Mouse (Mus musculus) mesoderm, embryonic 11.5 days (tissue): ENCODE measurements around the gene Zfp809.
"Not testable (repeated sequence)": the region's sequence is repeated elsewhere in the genome, so short reads cannot be mapped to it uniquely, and the experiment has no call there.

Source experiments
- DNase-seq: peaks from one replicate; pipeline ENCODE4 v3.0.0-alpha.2; 2012; ENCODE audit warnings: low read depth, low spot score

The Zfp809 gene

GRCm38 (mm10) chr9:22225581-22226388 lies at the start of gene Zfp809:
Gene Zfp809, plus strand, starts transcription at chr9:22225714.
- peak; percentile 98 for DNase-seq

GRCm38 (mm10) chr9:22188025-22188611 lies 37.4 kb upstream of the Zfp809 start, which contains the start of gene Zfp872:
Gene Zfp872, plus strand, starts transcription at chr9:22188090.
- DNase-seq = peak; percentile 63

GRCm38 (mm10) chr9:22196412-22196811 lies 29.1 kb upstream of the Zfp809 start:
- DNase-seq = no peak

GRCm38 (mm10) chr9:22213785-22214194 lies 11.7 kb upstream of the Zfp809 start:
- DNase-seq = no peak

GRCm38 (mm10) chr9:22214549-22214948 lies 11.0 kb upstream of the Zfp809 start:
- no peak for DNase-seq

GRCm38 (mm10) chr9:22216705-22217104 lies 8.8 kb upstream of the Zfp809 start:
- no peak for DNase-seq

GRCm38 (mm10) chr9:22217858-22218493 lies 7.5 kb upstream of the Zfp809 start:
- no peak for DNase-seq

GRCm38 (mm10) chr9:22224066-22224465 lies 1.4 kb upstream of the Zfp809 start:
- DNase-seq = no peak

GRCm38 (mm10) chr9:22224536-22225503 lies 694 bp upstream of the Zfp809 start:
- DNase-seq = peak; percentile 59

- not testable (repeated sequence) for DNase-seq
Measured at GRCm38 (mm10) chr9:22226389-22226673, 817 bp downstream of the Zfp809 start.

- no peak for DNase-seq
Measured at GRCm38 (mm10) chr9:22226846-22227245, 1.3 kb downstream of the Zfp809 start.

GRCm38 (mm10) chr9:22229386-22230026 lies 4.0 kb downstream of the Zfp809 start:
- no peak for DNase-seq

GRCm38 (mm10) chr9:22230061-22230460 lies 4.5 kb downstream of the Zfp809 start:
- no peak for DNase-seq

GRCm38 (mm10) chr9:22230556-22230955 lies 5.0 kb downstream of the Zfp809 start:
- DNase-seq = peak; percentile 4

GRCm38 (mm10) chr9:22240001-22240400 lies 14.5 kb downstream of the Zfp809 start:
- DNase-seq = no peak

- DNase-seq = no peak
Measured at GRCm38 (mm10) chr9:22244242-22244641, 18.7 kb downstream of the Zfp809 start.

- DNase-seq = no peak
Measured at GRCm38 (mm10) chr9:22256579-22256978, 31.1 kb downstream of the Zfp809 start.

GRCm38 (mm10) chr9:22258784-22259183 lies 33.3 kb downstream of the Zfp809 start:
- no peak for DNase-seq

- DNase-seq = peak; percentile 66
Measured at GRCm38 (mm10) chr9:22259184-22260091, 33.9 kb downstream of the Zfp809 start, which contains the start of gene Zfp599. Gene Zfp599, minus strand, starts transcription at chr9:22259895.

- DNase-seq = no peak
Measured at GRCm38 (mm10) chr9:22260092-22260422, 34.5 kb downstream of the Zfp809 start.
